Mouse (Mus musculus) CH12.LX (cell line): ENCODE results near the gene Fmnl1. TPM values are rescaled to one million over a fixed set of nuclear protein-coding genes. Genes with fewer than 3 reads are reported as not detected.
A peak's percentile ranks its signal among the peaks of the same experiment; 100 is the strongest.

Experiments used
- DNase-seq: peaks from one replicate; pipeline ENCODE4 v3.0.0-alpha.2; 2013; ENCODE audit errors: extremely low read depth
- H3K27ac ChIP-seq: 2 replicates; pipeline ENCODE4 v1.5.1; 2012; ENCODE audit warnings: low read depth, mild to moderate bottlenecking, control low read depth, moderate library complexity; ENCODE audit not compliant: insufficient read depth
- H3K27me3 ChIP-seq: replicated peaks from 2 replicates; pipeline ENCODE3; 2012; ENCODE audit warnings: inconsistent platforms
- H3K36me3 ChIP-seq, 2 experiments: replicated peaks in 1 of 2; 2 replicates each; pipeline versions ENCODE3 to v1.6.1; 2012; ENCODE audit warnings: inconsistent platforms in 1 of 2, low read length in 1 of 2, mild to moderate bottlenecking in 1 of 2, mixed read lengths in 1 of 2, moderate library complexity in 1 of 2; ENCODE audit not compliant: control insufficient read depth in 1 of 2, insufficient read depth in 1 of 2
- H3K4me1 ChIP-seq, 2 experiments: 2 replicates each; pipeline ENCODE4 v1.6.1; 2012; ENCODE audit warnings: inconsistent platforms in 1 of 2, moderate library complexity in 1 of 2; ENCODE audit not compliant: insufficient read depth in 2 of 2, control insufficient read depth in 1 of 2
- H3K4me2 ChIP-seq: 2 replicates; pipeline ENCODE4 v1.6.1; 2012; ENCODE audit warnings: low read depth, mild to moderate bottlenecking, control low read depth; ENCODE audit not compliant: poor library complexity, insufficient read depth, severe bottlenecking
- H3K4me3 ChIP-seq, 3 experiments: fragments of 150-350 bp in 1 of 3; sonication (generic) in 1 of 3; replicated peaks in 1 of 3; 2 replicates each; pipeline versions ENCODE3 to v1.5.1; 2011 to 2012; ENCODE audit warnings: low read depth in 2 of 3, low read length in 2 of 3, mild to moderate bottlenecking in 2 of 3, moderate library complexity in 2 of 3, control low read depth in 1 of 3, improper control_type of control experiment in 1 of 3, inconsistent platforms in 1 of 3, mixed read lengths in 1 of 3; ENCODE audit not compliant: poor library complexity in 1 of 3
- H3K79me2 ChIP-seq: replicated peaks from 2 replicates; pipeline ENCODE4 v1.6.1; 2012; ENCODE audit warnings: mild to moderate bottlenecking, moderate library complexity; ENCODE audit not compliant: control insufficient read depth, poor library complexity, insufficient read depth, severe bottlenecking; ENCODE audit errors: extremely low read depth
- H3K9ac ChIP-seq: 2 replicates; pipeline ENCODE4 v1.6.1; 2012; ENCODE audit warnings: low read depth, mild to moderate bottlenecking, control low read depth, moderate library complexity; ENCODE audit not compliant: insufficient read depth
- H3K9me3 ChIP-seq: replicated peaks from 2 replicates; pipeline ENCODE3; 2012; ENCODE audit warnings: low read length, inconsistent platforms, mixed read lengths
- BHLHE40 ChIP-seq: IDR thresholded peaks from 2 replicates; pipeline ENCODE4 v1.6.1; 2011; ENCODE audit warnings: mild to moderate bottlenecking, low read depth, low read length, improper control_type of control experiment
- CHD1 ChIP-seq: IDR thresholded peaks from 2 replicates; pipeline ENCODE4 v1.6.1; 2012; ENCODE audit warnings: low read depth, low read length, improper control_type of control experiment, inconsistent platforms
- CHD2 ChIP-seq: IDR thresholded peaks from 2 replicates; pipeline ENCODE4 v1.6.1; 2011; ENCODE audit warnings: low read length, improper control_type of control experiment
- CTCF ChIP-seq, 2 experiments: IDR thresholded peaks in 1 of 2; conservative IDR thresholded peaks in 1 of 2; 2 replicates each; pipeline ENCODE4 v1.5.1; 2011 to 2012; ENCODE audit warnings: low read depth in 2 of 2, low read length in 2 of 2, improper control_type of control experiment in 1 of 2, inconsistent platforms in 1 of 2, mild to moderate bottlenecking in 1 of 2, moderate library complexity in 1 of 2
- E2F4 ChIP-seq: IDR thresholded peaks from 2 replicates; pipeline ENCODE4 v1.6.1; 2011; ENCODE audit warnings: low read depth, low read length, improper control_type of control experiment; ENCODE audit not compliant: insufficient replicate concordance
- ELF1 ChIP-seq: IDR thresholded peaks from 2 replicates; pipeline ENCODE4 v1.6.1; 2014; ENCODE audit warnings: low read depth, mild to moderate bottlenecking, inconsistent platforms, low read length, improper control_type of control experiment
- ETS1 ChIP-seq: conservative IDR thresholded peaks from 2 replicates; pipeline ENCODE4 v1.6.1; 2012; ENCODE audit warnings: low read depth, mild to moderate bottlenecking, inconsistent platforms, low read length, improper control_type of control experiment, moderate library complexity
- GABPA ChIP-seq: IDR thresholded peaks from 2 replicates; pipeline ENCODE4 v1.6.1; 2012; ENCODE audit warnings: low read depth, low read length, improper control_type of control experiment, inconsistent platforms; ENCODE audit not compliant: insufficient replicate concordance
- IRF4 ChIP-seq: IDR thresholded peaks from 2 replicates; pipeline ENCODE4 v1.6.1; 2014; ENCODE audit warnings: low read depth, mild to moderate bottlenecking, inconsistent platforms, low read length, improper control_type of control experiment
- JUN ChIP-seq: IDR thresholded peaks from 2 replicates; pipeline ENCODE4 v1.6.1; 2011; ENCODE audit warnings: low read depth, mild to moderate bottlenecking, low read length, improper control_type of control experiment, moderate library complexity; ENCODE audit not compliant: insufficient read depth
- JUND ChIP-seq: conservative IDR thresholded peaks from 2 replicates; pipeline ENCODE4 v1.6.1; 2011; ENCODE audit warnings: low read depth, low read length, improper control_type of control experiment
- KAT2A ChIP-seq: IDR thresholded peaks from 2 replicates; pipeline ENCODE4 v1.6.1; 2012; ENCODE audit warnings: low read length, improper control_type of control experiment, inconsistent platforms; ENCODE audit not compliant: insufficient replicate concordance
- MAFK ChIP-seq: IDR thresholded peaks from 2 replicates; pipeline ENCODE4 v1.6.1; 2011; ENCODE audit warnings: low read length, improper control_type of control experiment; ENCODE audit not compliant: insufficient replicate concordance
- MAX ChIP-seq: IDR thresholded peaks from 2 replicates; pipeline ENCODE4 v1.6.1; 2011; ENCODE audit warnings: low read length, improper control_type of control experiment
- MAZ ChIP-seq: IDR thresholded peaks from 2 replicates; pipeline ENCODE4 v1.6.1; 2012; ENCODE audit warnings: low read depth, mild to moderate bottlenecking, inconsistent platforms, low read length, improper control_type of control experiment, moderate library complexity
- MXI1 ChIP-seq: IDR thresholded peaks from 2 replicates; pipeline ENCODE4 v1.6.1; 2011; ENCODE audit warnings: mild to moderate bottlenecking, low read depth, low read length, improper control_type of control experiment
- MYC ChIP-seq: IDR thresholded peaks from 2 replicates; pipeline ENCODE4 v1.6.1; 2011; ENCODE audit warnings: low read depth, mild to moderate bottlenecking, improper control_type of control experiment, low read length
- NRF1 ChIP-seq: IDR thresholded peaks from 2 replicates; pipeline ENCODE4 v1.6.1; 2014; ENCODE audit warnings: low read depth, mild to moderate bottlenecking, inconsistent platforms, low read length, improper control_type of control experiment, moderate library complexity
- PAX5 ChIP-seq: IDR thresholded peaks from 2 replicates; pipeline ENCODE4 v1.6.1; 2012; ENCODE audit warnings: low read length, inconsistent platforms, mixed read lengths
- POLR2A ChIP-seq: IDR thresholded peaks from 2 replicates; pipeline ENCODE4 v1.6.1; 2011; ENCODE audit warnings: low read depth, mild to moderate bottlenecking, improper control_type of control experiment, low read length
- POLR2AphosphoS2 ChIP-seq: IDR thresholded peaks from 2 replicates; pipeline ENCODE4 v1.6.1; 2011; ENCODE audit warnings: low read depth, low read length, improper control_type of control experiment
- RAD21 ChIP-seq: IDR thresholded peaks from 2 replicates; pipeline ENCODE4 v1.6.1; 2011; ENCODE audit warnings: low read depth, mild to moderate bottlenecking, low read length, improper control_type of control experiment, moderate library complexity
- RCOR1 ChIP-seq: conservative IDR thresholded peaks from 2 replicates; pipeline ENCODE4 v1.6.1; 2012; ENCODE audit warnings: low read depth, mild to moderate bottlenecking, inconsistent platforms, low read length, improper control_type of control experiment
- TBP ChIP-seq: conservative IDR thresholded peaks from 2 replicates; pipeline ENCODE4 v1.6.1; 2011; ENCODE audit warnings: low read depth, low read length, improper control_type of control experiment
- UBTF ChIP-seq: IDR thresholded peaks from 2 replicates; pipeline ENCODE4 v1.6.1; 2012; ENCODE audit warnings: low read depth, mild to moderate bottlenecking, inconsistent platforms, low read length, improper control_type of control experiment, moderate library complexity
- ZC3H11A ChIP-seq: IDR thresholded peaks from 2 replicates; pipeline ENCODE4 v1.6.1; 2012; ENCODE audit warnings: low read depth, mild to moderate bottlenecking, inconsistent platforms, low read length, improper control_type of control experiment
- ZKSCAN1 ChIP-seq: IDR thresholded peaks from 2 replicates; pipeline ENCODE4 v1.6.1; 2012; ENCODE audit warnings: low read depth, inconsistent platforms, low read length, improper control_type of control experiment, borderline replicate concordance
- ZMIZ1 ChIP-seq: IDR thresholded peaks from 2 replicates; pipeline ENCODE4 v1.6.1; 2012; ENCODE audit warnings: low read depth, mild to moderate bottlenecking, inconsistent platforms, low read length, improper control_type of control experiment
- ZNF384 ChIP-seq: IDR thresholded peaks from 2 replicates; pipeline ENCODE4 v1.6.1; 2012; ENCODE audit warnings: low read depth, low read length, improper control_type of control experiment, inconsistent platforms
- dilution Hi-C: fragments of 300-500 bp; cut with MboI; formaldehyde crosslinking; loops from 2 replicates; pipeline ENCODE4 v1.14.3; 2020; ENCODE audit warnings: low sequenced_read_pairs; ENCODE audit not compliant: extremely low pct_unique_long_range_greater_than_20kb, extremely low pct_ligation_motif_present
- in situ Hi-C: fragments of 300-500 bp; cut with MboI; formaldehyde crosslinking; loops from 3 replicates; pipeline ENCODE4 v1.14.3; 2019; ENCODE audit warnings: low sequenced_read_pairs, low pct_ligation_motif_present, low pct_unique_long_range_greater_than_20kb, mixed read lengths
- polyA plus RNA-seq: library from polyadenylated mRNA; unstranded; fragments of >175 nt; gene quantifications from 2 replicates; pipeline ENCODE4 v1.2.1, GENCODE M21; 2012; ENCODE audit warnings: low read depth; ENCODE audit not compliant: insufficient read length
- total RNA-seq, 2 experiments: library from RNA; depleted of rRNA; stranded (reverse); fragments of 300-350 nt in 1 of 2; fragments of >200 nt in 1 of 2; gene quantifications; 2 replicates each; pipeline ENCODE4 v1.2.3; 2012 to 2014

Gene Fmnl1
- total and polyA plus RNA-seq, 3 experiments: 6.9 to 118 (median 35.0) TPM

GRCm38 (mm10) chr11:103131701-103132575 is 39.0 kb upstream of the Fmnl1 start, which contains the start of gene Hexim2 (continued):
- no peak for TF ChIP-seq ZC3H11A
- peak; percentile 90 for TF ChIP-seq BHLHE40
- TF ChIP-seq MAX: peak; percentile 89
- TF ChIP-seq E2F4: no peak
- TF ChIP-seq ZKSCAN1: no peak
- peak; percentile 37; the same call in 1 of the 2 replicates for TF ChIP-seq NRF1
- TF ChIP-seq TBP: no peak; the same call in 1 of the 2 replicates
- peak; percentile 73 for TF ChIP-seq POLR2A
- peak; percentile 59; the same call in 1 of the 2 replicates for TF ChIP-seq CHD1
- no peak for TF ChIP-seq ELF1
- TF ChIP-seq RAD21: no peak
- peak; percentile 28; the same call in 1 of the 2 replicates for TF ChIP-seq RCOR1
- TF ChIP-seq UBTF: no peak; the same call in 1 of the 2 replicates
- TF ChIP-seq IRF4: 0 out of 2 replicates have a peak, but pooled peaks have one; percentile 54
- TF ChIP-seq MAFK: no peak
- no peak for TF ChIP-seq KAT2A
- TF ChIP-seq ZNF384: peak; percentile 73

- H3K4me2 ChIP-seq: peak overlapping the region; percentile 86
- H3K27ac ChIP-seq: peak overlapping the region; percentile 84
- H3K9ac ChIP-seq: peak overlapping the region; percentile 99
- H3K79me2 ChIP-seq: peaks cover 37% of the 10 kb centered on the region
- dilution Hi-C loops: no loop called here
- H3K27me3 ChIP-seq: no peaks in the 10 kb centered on the region
- in situ Hi-C loops: no loop called here
- DNase-seq: peak; percentile 100
- peak overlapping the region; percentile 84 to 93 (median 89) for H3K4me3 ChIP-seq
- H3K9me3 ChIP-seq: no peaks in the 10 kb centered on the region
- peaks cover 6 to 51% of the 10 kb centered on the region in 2 experiments for H3K4me1 ChIP-seq
- peaks cover 11 to 45% of the 10 kb centered on the region in 2 experiments for H3K36me3 ChIP-seq
- TF ChIP-seq RCOR1: no peak; the same call in 1 of the 2 replicates
- peak; percentile 83 for TF ChIP-seq JUN
- TF ChIP-seq JUND: peak; percentile 81
- no peak; the same call in none of the 2 replicates for TF ChIP-seq POLR2AphosphoS2
- no peak for TF ChIP-seq RAD21
- peak; percentile 60 for TF ChIP-seq BHLHE40
- TF ChIP-seq ZKSCAN1: peak; percentile 48; the same call in 1 of the 2 replicates
- TF ChIP-seq ZNF384: peak; percentile 99
- TF ChIP-seq NRF1: peak; percentile 67
- 0 out of 2 replicates have a peak, but pooled peaks have one; percentile 42 for TF ChIP-seq MXI1
- TF ChIP-seq POLR2A: peak; percentile 83
- TF ChIP-seq KAT2A: peak; percentile 95
- TF ChIP-seq E2F4: peak; percentile 99
- TF ChIP-seq ZMIZ1: peak; percentile 61; the same call in 1 of the 2 replicates
- peak; percentile 81 for TF ChIP-seq MYC
- peak; percentile 93 for TF ChIP-seq ELF1
- no peak for TF ChIP-seq PAX5
- TF ChIP-seq IRF4: peak; percentile 49
- peak; percentile 62; the same call in 1 of the 2 replicates for TF ChIP-seq GABPA
- peak; percentile 96 for TF ChIP-seq UBTF
- peak; percentile 90 for TF ChIP-seq ETS1
- TF ChIP-seq CTCF (conservative IDR thresholded peaks at IDR 0.05 in 1 of 2, IDR thresholded peaks at IDR 0.05 in 1 of 2; ENCODE audit: low read depth in 2 of 2, low read length in 2 of 2): no peak
- TF ChIP-seq CHD2: peak; percentile 92
- TF ChIP-seq MAZ: peak; percentile 96
- no peak for TF ChIP-seq CHD1
These were observed 38.1 kb upstream of the Fmnl1 start for GRCm38 (mm10) chr11:103132576-103133455.
